Mouse (Mus musculus) hindbrain, embryonic 16.5 days (tissue): Measurements from ENCODE around the gene Krtap12-1. TPM values are rescaled to one million over a fixed set of nuclear protein-coding genes. Genes with fewer than 3 reads are reported as not detected.
"Not testable (repeated sequence)": the region's sequence is repeated elsewhere in the genome, so short reads cannot be mapped to it uniquely, and the experiment has no call there.

Experiments
- ATAC-seq: fragments of 200-750 bp; cut with Nextera tagmentation; 2 replicates; pipeline ENCODE4 v1.8.0; 2017; ENCODE audit warnings: moderate TSS enrichment, moderate library complexity
- H3K27ac ChIP-seq: fragments of 300-500 bp; sonication (generic); 2 replicates; pipeline ENCODE4 v1.5.1; 2014; ENCODE audit warnings: low read depth, mild to moderate bottlenecking, control low read depth, low read length, moderate library complexity
- H3K27me3 ChIP-seq: fragments of 300-500 bp; sonication (generic); replicated peaks from 2 replicates; pipeline ENCODE4 v1.6.1; 2014; ENCODE audit warnings: low read length; ENCODE audit not compliant: control insufficient read depth, insufficient read depth
- H3K36me3 ChIP-seq: fragments of 300-500 bp; sonication (generic); 2 replicates; pipeline ENCODE4 v1.6.1; 2014; ENCODE audit warnings: mild to moderate bottlenecking, low read length, moderate library complexity, mixed read lengths; ENCODE audit not compliant: control insufficient read depth, insufficient read depth
- H3K4me1 ChIP-seq: fragments of 300-500 bp; sonication (generic); 2 replicates; pipeline ENCODE4 v1.6.1; 2014; ENCODE audit warnings: low read depth, low read length; ENCODE audit not compliant: control insufficient read depth, insufficient read depth
- H3K4me2 ChIP-seq: fragments of 300-500 bp; sonication (generic); 2 replicates; pipeline ENCODE4 v1.6.1; 2014; ENCODE audit warnings: mild to moderate bottlenecking, low read length, control low read depth, moderate library complexity
- H3K4me3 ChIP-seq: fragments of 300-500 bp; sonication (generic); 2 replicates; pipeline ENCODE4 v1.5.1; 2014; ENCODE audit warnings: mild to moderate bottlenecking, low read length, control low read depth, moderate library complexity
- H3K9ac ChIP-seq: fragments of 300-500 bp; sonication (generic); 2 replicates; pipeline ENCODE4 v1.6.1; 2014; ENCODE audit warnings: low read depth, mild to moderate bottlenecking, control low read depth, low read length, moderate library complexity
- H3K9me3 ChIP-seq: fragments of 300-500 bp; sonication (generic); 2 replicates; pipeline ENCODE4 v1.6.1; 2014; ENCODE audit warnings: mild to moderate bottlenecking, low read length, moderate library complexity; ENCODE audit not compliant: control insufficient read depth
- WGBS: fragments of 180-500 bp; shearing (Covaris S2); extraction: QIAGEN DNeasy Blood & Tissue Kit; methylation state at CpG from one replicate; pipeline ENCODE4 v1.1.7; 2014; 5-methylcytosine and 5-hydroxymethylcytosine counted together
- polyA plus RNA-seq: library from polyadenylated mRNA; unstranded; fragments of >200 nt; fragmentation: Nextera tagmentation; extraction: Ambion mirVana; gene quantifications from 2 replicates; pipeline ENCODE4 v1.2.1, GENCODE M21; 2015

Krtap12-1 gene
- polyA plus RNA-seq, 1 experiment from 2014 or later: not detected

DNA sequence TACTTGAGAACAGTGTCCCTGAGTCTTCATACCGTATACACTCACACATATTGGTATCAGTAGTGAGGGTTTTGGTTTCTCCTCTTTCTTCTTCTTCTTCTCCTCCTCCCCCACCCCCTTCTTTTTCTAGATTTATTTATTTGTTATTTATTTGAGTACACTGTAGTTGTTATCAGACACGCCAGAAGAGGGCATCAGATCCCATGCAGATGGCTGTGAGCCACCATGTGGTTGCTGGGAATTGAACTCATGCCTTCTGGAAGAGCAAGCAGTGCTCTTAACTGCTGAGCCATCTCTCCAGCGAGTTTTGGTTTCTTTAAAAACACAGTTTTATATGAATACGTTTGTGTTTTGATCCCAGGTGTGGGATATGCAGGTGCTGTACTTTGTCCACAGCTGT, 7.9 kb downstream of the Krtap12-1 start:
- Histone ChIP-seq H3K4me3 (no peak overlapping the region), H3K4me1 (no peaks in the 10 kb centered on the region), H3K9ac (no peak overlapping the region), H3K9me3 (no peaks in the 10 kb centered on the region), H3K27me3 (no peaks in the 10 kb centered on the region; the same call in 1 of the 2 replicates), H3K4me2 (no peak overlapping the region), H3K36me3 (no peaks in the 10 kb centered on the region), H3K27ac (no peak overlapping the region)
- 62% methylated on average over 4 of the region's 4 CpGs for WGBS
- ATAC-seq: no peak

DNA sequence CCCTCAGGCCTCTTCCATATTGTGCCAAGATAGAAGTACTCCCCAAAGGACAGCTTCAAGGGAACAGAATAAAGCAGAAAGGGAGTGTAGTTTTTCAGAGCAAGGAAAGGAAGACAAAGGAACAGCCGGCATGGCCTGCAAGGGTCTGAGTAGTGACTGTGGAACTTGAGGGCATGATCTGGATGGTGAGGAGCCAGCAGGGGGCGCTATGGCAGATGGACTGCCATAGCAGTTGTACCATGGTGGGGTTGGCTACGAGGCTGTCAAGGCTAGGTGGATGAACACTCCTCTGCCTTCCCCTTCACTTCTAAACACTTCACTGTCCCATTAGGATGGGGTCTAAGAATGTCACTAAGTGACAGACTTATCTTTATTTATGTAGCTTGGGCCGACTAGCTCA, 8.8 kb downstream of the Krtap12-1 start:
- 44% methylated on average over 4 of the region's 4 CpGs for WGBS

GRCm38 (mm10) chr10:77735928-77736327, 15.5 kb downstream of the Krtap12-1 start:
- Histone ChIP-seq H3K4me3 (no peak overlapping the region), H3K27me3 (no peaks in the 10 kb centered on the region), H3K9me3 (no peaks in the 10 kb centered on the region), H3K36me3 (no peaks in the 10 kb centered on the region), H3K9ac (no peak overlapping the region), H3K4me1 (no peaks in the 10 kb centered on the region), H3K4me2 (no peak overlapping the region), H3K27ac (no peak overlapping the region)
- WGBS: 96% methylated on average over 1 of the region's 1 CpGs
- no peak for ATAC-seq

More for the DNA sequence above, 8.8 kb downstream of the Krtap12-1 start:
- no peaks in the 10 kb centered on the region for H3K36me3 ChIP-seq
- H3K4me1 ChIP-seq: no peaks in the 10 kb centered on the region
- H3K9me3 ChIP-seq: no peaks in the 10 kb centered on the region
- no peak for ATAC-seq
- H3K4me3 ChIP-seq: no peak overlapping the region
- no peaks in the 10 kb centered on the region; the same call in 1 of the 2 replicates for H3K27me3 ChIP-seq
- H3K4me2 ChIP-seq: no peak overlapping the region
- no peak overlapping the region for H3K27ac ChIP-seq
- H3K9ac ChIP-seq: no peak overlapping the region

GRCm38 (mm10) chr10:77738929-77739328, 18.5 kb downstream of the Krtap12-1 start:
- no peak overlapping the region for H3K9ac ChIP-seq
- no peaks in the 10 kb centered on the region for H3K9me3 ChIP-seq
- H3K4me3 ChIP-seq: no peak overlapping the region
- H3K36me3 ChIP-seq: no peaks in the 10 kb centered on the region
- no peaks in the 10 kb centered on the region for H3K27me3 ChIP-seq
- WGBS: 89% methylated on average over 4 of the region's 4 CpGs
- no peak overlapping the region for H3K4me2 ChIP-seq
- no peak for ATAC-seq
- no peaks in the 10 kb centered on the region for H3K4me1 ChIP-seq
- H3K27ac ChIP-seq: no peak overlapping the region

DNA sequence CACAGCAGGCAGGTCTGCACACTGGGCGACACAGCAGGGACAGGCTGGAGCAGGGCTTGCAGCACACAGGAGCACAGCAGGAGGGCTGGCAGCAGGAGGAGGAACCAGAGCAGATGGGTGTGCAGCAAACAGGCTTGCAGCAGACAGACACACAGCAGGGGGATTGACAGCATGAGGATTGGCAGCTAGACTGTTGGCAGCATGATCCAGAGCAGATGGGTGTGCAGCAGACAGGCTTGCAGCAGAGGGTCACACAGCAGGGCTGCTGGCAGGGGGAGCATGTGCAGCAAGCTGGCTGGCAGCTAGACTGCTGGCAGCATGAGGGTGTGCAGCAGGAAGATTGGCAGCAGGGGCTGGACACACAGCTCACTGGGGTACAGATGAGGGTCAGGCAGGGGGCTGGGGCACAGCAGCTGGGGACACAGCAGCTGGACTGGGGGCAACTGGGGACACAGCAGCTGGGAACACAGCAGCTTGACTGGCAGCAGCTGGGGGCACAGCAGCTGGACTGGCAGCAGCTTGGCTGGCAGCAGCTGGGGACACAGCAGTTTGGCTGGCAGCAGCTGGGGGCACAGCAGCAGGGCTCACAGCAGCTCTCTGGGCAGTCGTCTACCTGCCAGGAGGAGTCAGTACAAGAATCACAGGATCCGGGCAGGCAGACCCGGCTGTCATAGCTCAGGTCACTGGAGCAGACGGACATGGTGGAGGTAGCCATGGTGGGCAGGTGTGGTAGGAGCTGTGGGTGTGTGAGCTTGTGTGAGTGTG, 21.7 kb downstream of the Krtap12-1 start, which contains the start of gene Gm18596:
TSS of gene Gm18596 (minus strand) at position 715 of the 765 bp plus-strand sequence.
- WGBS: 49% methylated on average over 5 of the region's 5 CpGs

GRCm38 (mm10) chr10:77750686-77751085, 30.3 kb downstream of the Krtap12-1 start:
- H3K9me3 ChIP-seq, H3K27me3 ChIP-seq, H3K9ac ChIP-seq, ATAC-seq, H3K27ac ChIP-seq, H3K4me3 ChIP-seq, H3K4me2 ChIP-seq, H3K36me3 ChIP-seq, H3K4me1 ChIP-seq: not testable (repeated sequence)
- 53% methylated on average over 1 of the region's 1 CpGs for WGBS

More for the DNA sequence above, 21.7 kb downstream of the Krtap12-1 start, which contains the start of gene Gm18596:
- H3K4me3 ChIP-seq, H3K4me1 ChIP-seq, H3K27me3 ChIP-seq, H3K36me3 ChIP-seq, H3K4me2 ChIP-seq, H3K9me3 ChIP-seq, ATAC-seq, H3K27ac ChIP-seq, H3K9ac ChIP-seq: not testable (repeated sequence)

DNA sequence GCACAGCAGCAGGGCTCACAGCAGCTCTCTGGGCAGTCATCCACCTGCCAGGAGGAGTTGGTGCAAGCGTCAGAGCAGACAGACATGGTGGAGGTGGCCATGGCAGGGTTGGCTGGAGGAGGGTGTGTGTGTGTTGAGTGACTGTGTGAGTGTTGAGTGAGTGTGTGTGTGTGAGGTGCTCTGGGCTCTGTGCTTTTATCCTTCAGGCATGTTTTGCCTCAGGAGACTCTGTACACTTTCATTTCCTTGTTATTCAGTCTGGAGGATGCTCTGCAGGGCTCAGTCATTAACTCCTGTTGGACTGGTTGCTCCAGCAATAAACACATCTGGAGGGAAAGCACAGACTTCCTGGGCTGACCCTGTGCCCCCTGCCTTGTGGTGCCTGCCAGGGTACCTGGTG, 30.9 kb downstream of the Krtap12-1 start, which contains the start of gene Gm9736:
TSS of gene Gm9736 (minus strand) at position 101 of the 400 bp plus-strand sequence.
- not testable (repeated sequence) for H3K27ac ChIP-seq, H3K27me3 ChIP-seq, H3K9me3 ChIP-seq, H3K4me1 ChIP-seq, H3K4me2 ChIP-seq, ATAC-seq, H3K36me3 ChIP-seq, H3K9ac ChIP-seq, H3K4me3 ChIP-seq
- WGBS: 80% methylated on average over 1 of the region's 1 CpGs

DNA sequence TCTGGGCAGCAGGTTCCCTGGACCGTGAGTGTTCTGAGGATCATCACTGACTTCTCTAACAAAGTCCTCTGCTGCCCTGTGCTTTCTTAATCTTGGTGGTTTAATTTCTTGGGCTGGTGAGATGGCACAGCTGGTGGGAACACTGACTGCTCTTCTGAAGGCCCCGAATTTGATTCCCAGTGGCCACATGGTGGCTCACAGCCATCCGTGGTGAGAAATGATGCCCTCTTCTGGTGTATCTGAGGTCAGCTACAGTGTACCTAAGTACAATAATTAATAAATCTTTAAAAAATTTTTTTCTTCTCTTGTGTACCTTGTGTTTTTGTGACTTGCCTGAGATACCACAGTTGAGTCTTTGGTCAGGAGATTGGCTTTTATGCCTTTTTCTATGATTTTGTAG, 31.9 kb downstream of the Krtap12-1 start:
- not testable (repeated sequence) for H3K4me3 ChIP-seq, ATAC-seq, H3K27ac ChIP-seq, H3K9me3 ChIP-seq, H3K36me3 ChIP-seq, H3K9ac ChIP-seq, H3K4me1 ChIP-seq, H3K4me2 ChIP-seq, H3K27me3 ChIP-seq
- WGBS: 55% methylated on average over 3 of the region's 3 CpGs

DNA sequence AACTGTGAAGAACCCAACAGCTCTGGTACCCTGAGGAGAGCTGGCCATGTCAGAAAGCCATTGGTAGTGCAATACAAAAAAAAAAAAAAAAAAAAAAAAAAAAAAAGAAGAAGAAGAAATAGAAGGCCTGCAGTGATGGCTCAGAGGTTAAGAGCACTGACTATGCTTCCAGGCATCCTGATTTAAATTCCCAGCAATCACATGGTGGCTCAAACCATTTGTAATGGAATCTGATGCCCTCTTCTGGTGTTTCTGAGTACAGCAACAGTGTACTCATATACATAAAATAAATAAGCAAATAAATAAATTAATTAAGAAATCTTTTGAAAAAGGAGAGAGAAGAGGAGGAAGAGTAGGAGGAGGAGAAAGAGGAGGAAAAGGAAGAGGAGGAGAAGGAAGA, 33.0 kb downstream of the Krtap12-1 start:
- Histone ChIP-seq H3K27me3 (no peaks in the 10 kb centered on the region), H3K4me3 (no peak overlapping the region), H3K4me2 (no peak overlapping the region), H3K36me3 (no peaks in the 10 kb centered on the region), H3K9me3 (no peaks in the 10 kb centered on the region), H3K9ac (no peak overlapping the region), H3K4me1 (no peaks in the 10 kb centered on the region), H3K27ac (no peak overlapping the region)
- ATAC-seq: no peak
